Mouse (Mus musculus): Measurements from ENCODE around the gene Msi2. TPM values are rescaled to one million over a fixed set of nuclear protein-coding genes. Genes with fewer than 3 reads are reported as not detected.

Msi2 gene
- total and polyA plus RNA-seq, 2 experiments, result 6.4 to 10.8 TPM

GRCm38 (mm10) chr11:88421057-88421578 lies 297.2 kb downstream of the Msi2 start:
- no peaks in the 10 kb centered on the region for H3K27me3 ChIP-seq (ENCODE audit: control insufficient read depth, insufficient read depth, low read length)
- H3K9ac ChIP-seq (ENCODE audit: low read depth, low read length), result no peak overlapping the region
- TF ChIP-seq CTCF (IDR thresholded peaks at IDR 0.05; ENCODE audit: low read depth, low read length), result no peak
- no peak for TF ChIP-seq POLR2A (IDR thresholded peaks at IDR 0.05; ENCODE audit: extremely low read depth, insufficient read depth, low read length)
- no peaks in the 10 kb centered on the region for H3K4me1 ChIP-seq (ENCODE audit: control insufficient read depth, insufficient read depth, low read length)
- no peaks in the 10 kb centered on the region for H3K79me2 ChIP-seq (ENCODE audit: control insufficient read depth, insufficient read depth, low read length)
- no peak for DNase-seq (ENCODE audit: extremely low read depth, low read depth, low spot score)
- no peak overlapping the region for H3K4me3 ChIP-seq (ENCODE audit: insufficient read depth, low read depth, low read length)
- WGBS, result 91% methylated on average over 9 of the region's 9 CpGs
- H3K36me3 ChIP-seq (ENCODE audit: control insufficient read depth, insufficient read depth, low read length), result no peaks in the 10 kb centered on the region
- no peak overlapping the region for H3K27ac ChIP-seq (replicated peaks; ENCODE audit: insufficient read depth, low read depth, low read length)

GRCm38 (mm10) chr11:88419657-88420366 lies 298.5 kb downstream of the Msi2 start:
- no peak for DNase-seq (ENCODE audit: extremely low read depth, low read depth, low spot score)
- no peak for TF ChIP-seq CTCF (IDR thresholded peaks at IDR 0.05; ENCODE audit: low read depth, low read length)
- no peak for TF ChIP-seq POLR2A (IDR thresholded peaks at IDR 0.05; ENCODE audit: extremely low read depth, insufficient read depth, low read length)
- WGBS, result 96% methylated on average over 9 of the region's 9 CpGs
- no peaks in the 10 kb centered on the region for H3K79me2 ChIP-seq (ENCODE audit: control insufficient read depth, insufficient read depth, low read length)
- no peaks in the 10 kb centered on the region for H3K4me1 ChIP-seq (ENCODE audit: control insufficient read depth, insufficient read depth, low read length)
- no peak overlapping the region for H3K9ac ChIP-seq (ENCODE audit: low read depth, low read length)
- no peaks in the 10 kb centered on the region for H3K27me3 ChIP-seq (ENCODE audit: control insufficient read depth, insufficient read depth, low read length)
- no peak overlapping the region for H3K27ac ChIP-seq (replicated peaks; ENCODE audit: insufficient read depth, low read depth, low read length)
- H3K4me3 ChIP-seq (ENCODE audit: insufficient read depth, low read depth, low read length), result no peak overlapping the region
- H3K36me3 ChIP-seq (ENCODE audit: control insufficient read depth, insufficient read depth, low read length), result no peaks in the 10 kb centered on the region

- no peaks in the 10 kb centered on the region for H3K4me1 ChIP-seq (ENCODE audit: control insufficient read depth, insufficient read depth, low read length)
- H3K9ac ChIP-seq (ENCODE audit: low read depth, low read length), result no peak overlapping the region
- H3K27ac ChIP-seq (replicated peaks; ENCODE audit: insufficient read depth, low read depth, low read length), result no peak overlapping the region
- H3K4me3 ChIP-seq (ENCODE audit: insufficient read depth, low read depth, low read length), result no peak overlapping the region
- H3K36me3 ChIP-seq (ENCODE audit: control insufficient read depth, insufficient read depth, low read length), result no peaks in the 10 kb centered on the region
- no peak for TF ChIP-seq POLR2A (IDR thresholded peaks at IDR 0.05; ENCODE audit: extremely low read depth, insufficient read depth, low read length)
- TF ChIP-seq CTCF (IDR thresholded peaks at IDR 0.05; ENCODE audit: low read depth, low read length), result no peak
- 88% methylated on average over 7 of the region's 7 CpGs for WGBS
- no peak for DNase-seq (ENCODE audit: extremely low read depth, low read depth, low spot score)
- no peaks in the 10 kb centered on the region for H3K79me2 ChIP-seq (ENCODE audit: control insufficient read depth, insufficient read depth, low read length)
- no peaks in the 10 kb centered on the region for H3K27me3 ChIP-seq (ENCODE audit: control insufficient read depth, insufficient read depth, low read length)
These were observed 299.2 kb downstream of the Msi2 start for GRCm38 (mm10) chr11:88419064-88419463.

DNA sequence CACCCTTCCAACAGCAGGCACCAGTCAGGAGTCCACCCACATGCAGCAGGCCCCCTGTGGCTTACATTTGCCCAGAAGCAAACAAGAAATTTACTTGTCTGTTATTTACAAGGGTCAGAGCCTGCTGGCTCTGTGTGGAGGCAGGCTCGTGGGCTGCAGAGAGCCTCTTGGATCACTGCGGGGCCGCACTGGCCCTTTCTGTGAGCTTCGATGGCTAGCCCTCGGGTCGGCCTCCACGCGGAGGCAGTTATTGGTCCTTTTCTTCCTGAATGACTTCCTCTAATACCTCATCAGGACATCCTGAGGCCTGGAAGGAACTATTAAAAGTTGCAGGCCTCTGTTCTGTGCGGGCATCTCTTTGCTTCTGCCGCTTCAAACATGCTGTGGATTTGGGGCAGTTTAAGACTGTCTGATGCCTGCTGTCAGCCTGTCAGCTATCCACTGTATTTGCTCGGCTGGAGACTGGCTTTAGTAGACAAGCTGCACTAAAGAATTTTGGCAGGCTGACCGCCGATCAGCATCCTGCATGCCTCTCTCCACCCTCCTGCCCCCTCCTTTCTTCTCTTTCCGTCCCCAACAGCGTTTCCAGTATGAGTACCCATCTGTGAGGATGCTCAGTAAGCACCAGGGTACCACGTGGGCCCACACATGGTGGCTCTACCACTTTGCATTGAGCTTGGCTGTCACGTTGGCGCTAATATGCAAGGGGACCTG lies 304.0 kb downstream of the Msi2 start:
- Histone ChIP-seq H3K27me3 (ENCODE audit: control insufficient read depth, insufficient read depth, low read length) (no peaks in the 10 kb centered on the region), H3K9ac (ENCODE audit: low read depth, low read length) (no peak overlapping the region), H3K79me2 (ENCODE audit: control insufficient read depth, insufficient read depth, low read length) (no peaks in the 10 kb centered on the region), H3K4me3 (ENCODE audit: insufficient read depth, low read depth, low read length) (no peak overlapping the region), H3K4me1 (ENCODE audit: control insufficient read depth, insufficient read depth, low read length) (no peaks in the 10 kb centered on the region), H3K36me3 (ENCODE audit: control insufficient read depth, insufficient read depth, low read length) (no peaks in the 10 kb centered on the region), H3K27ac (replicated peaks; ENCODE audit: insufficient read depth, low read depth, low read length) (no peak overlapping the region)
- 77% methylated on average over 18 of the region's 18 CpGs for WGBS
- no peak for DNase-seq (ENCODE audit: extremely low read depth, low read depth, low spot score)
- TF ChIP-seq CTCF (IDR thresholded peaks at IDR 0.05; ENCODE audit: low read depth, low read length) (no peak), POLR2A (IDR thresholded peaks at IDR 0.05; ENCODE audit: extremely low read depth, insufficient read depth, low read length) (no peak)

DNA sequence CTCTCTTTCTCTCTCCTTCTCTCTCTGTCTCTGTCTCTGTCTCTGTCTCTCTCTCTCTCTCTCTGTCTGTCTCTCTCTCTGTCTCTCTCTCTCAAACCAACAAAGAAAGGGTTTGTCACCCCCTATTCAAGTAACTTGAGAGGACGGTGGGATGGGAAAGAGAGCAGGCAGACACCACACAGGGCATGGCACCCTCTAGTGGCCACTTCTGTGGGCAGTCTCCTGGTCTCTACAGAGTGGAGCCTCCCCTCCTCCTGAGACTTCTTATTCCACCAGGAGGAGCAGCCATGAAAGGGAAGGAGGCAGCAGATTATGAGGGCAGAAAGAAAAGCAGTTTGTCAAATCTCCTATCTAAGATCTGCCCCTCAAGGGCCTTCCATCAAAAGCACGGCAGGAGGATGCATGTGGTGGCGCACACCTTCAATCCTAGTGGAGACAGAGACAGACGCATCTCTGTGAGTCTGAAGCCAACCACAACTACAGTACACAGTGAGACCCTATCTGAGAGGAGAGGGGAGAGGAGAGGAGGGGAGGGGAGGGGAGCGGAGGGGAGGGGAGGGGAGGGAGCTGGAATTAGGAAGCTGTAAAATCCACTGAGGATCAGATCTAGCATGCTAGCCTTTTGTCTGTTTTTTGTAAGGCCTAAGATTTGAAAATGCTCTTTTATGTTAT lies 305.8 kb downstream of the Msi2 start:
- TF ChIP-seq POLR2A (IDR thresholded peaks at IDR 0.05; ENCODE audit: extremely low read depth, insufficient read depth, low read length), result no peak
- TF ChIP-seq CTCF (IDR thresholded peaks at IDR 0.05; ENCODE audit: low read depth, low read length), result peak; percentile 90
- Histone ChIP-seq H3K9ac (ENCODE audit: low read depth, low read length) (no peak overlapping the region), H3K36me3 (ENCODE audit: control insufficient read depth, insufficient read depth, low read length) (no peaks in the 10 kb centered on the region), H3K27me3 (ENCODE audit: control insufficient read depth, insufficient read depth, low read length) (no peaks in the 10 kb centered on the region), H3K4me1 (ENCODE audit: control insufficient read depth, insufficient read depth, low read length) (no peaks in the 10 kb centered on the region), H3K4me3 (ENCODE audit: insufficient read depth, low read depth, low read length) (no peak overlapping the region), H3K27ac (replicated peaks; ENCODE audit: insufficient read depth, low read depth, low read length) (no peak overlapping the region), H3K79me2 (ENCODE audit: control insufficient read depth, insufficient read depth, low read length) (no peaks in the 10 kb centered on the region)
- WGBS, result 78% methylated on average over 5 of the region's 5 CpGs
- DNase-seq (ENCODE audit: extremely low read depth, low read depth, low spot score), result peak; percentile 18
